Mouse (Mus musculus): ENCODE measurements around the gene Vmn2r117.
"Not testable (repeated sequence)": the region's sequence is repeated elsewhere in the genome, so short reads cannot be mapped to it uniquely, and the experiment has no call there.

DNA sequence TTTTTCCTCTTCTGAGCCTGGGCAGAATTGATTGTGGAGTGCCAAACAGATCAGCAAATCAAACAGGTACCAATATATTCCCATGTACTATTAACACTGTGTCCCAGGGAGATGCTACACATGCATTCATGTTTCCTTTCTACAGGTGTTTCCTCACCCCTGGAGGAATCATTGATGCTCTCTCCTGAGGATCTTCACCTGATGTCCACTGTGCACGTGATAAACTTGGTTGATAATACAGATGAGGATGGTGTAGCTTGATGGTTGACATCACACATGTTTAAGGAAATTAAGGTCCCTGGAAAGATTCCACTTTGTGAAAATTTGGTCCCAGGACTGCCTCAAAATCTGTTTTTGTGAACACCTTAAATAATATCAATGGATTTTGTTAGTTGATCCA is at the start of gene Vmn2r117:
- not testable (repeated sequence) for TF ChIP-seq HCFC1 (IDR thresholded peaks at IDR 0.05; ENCODE audit: borderline replicate concordance, insufficient read depth, low read length); CHD2 (IDR thresholded peaks at IDR 0.05; ENCODE audit: low read depth, low read length); MAFK (IDR thresholded peaks at IDR 0.05; ENCODE audit: insufficient read depth, low read depth, low read length); ZNF384 (IDR thresholded peaks at IDR 0.05; ENCODE audit: low read depth, low read length)
